Mouse (Mus musculus): Measurements from ENCODE around the gene Tmem247.
A peak's percentile ranks its signal among the peaks of the same experiment; 100 is the strongest.

The Tmem247 gene

GRCm38 (mm10) chr17:86917048-86917447, at the start of gene Tmem247:
Gene Tmem247, plus strand, starts transcription at chr17:86917348.
- no peak for DNase-seq (ENCODE audit: low read depth, low spot score)

- DNase-seq (ENCODE audit: low read depth, low spot score): no peak
These were observed 46.6 kb upstream of the Tmem247 start for GRCm38 (mm10) chr17:86870586-86870985.

GRCm38 (mm10) chr17:86872643-86873042, 44.5 kb upstream of the Tmem247 start:
- no peak for DNase-seq (ENCODE audit: low read depth, low spot score)

- DNase-seq (ENCODE audit: low read depth, low spot score): no peak
These were observed 40.2 kb upstream of the Tmem247 start for GRCm38 (mm10) chr17:86876940-86877339.

GRCm38 (mm10) chr17:86877747-86878146, 39.4 kb upstream of the Tmem247 start:
- DNase-seq (ENCODE audit: low read depth, low spot score): no peak

GRCm38 (mm10) chr17:86880056-86880455, 37.1 kb upstream of the Tmem247 start:
- DNase-seq (ENCODE audit: low read depth, low spot score): peak; percentile 34

GRCm38 (mm10) chr17:86880461-86881044, 36.6 kb upstream of the Tmem247 start:
- no peak for DNase-seq (ENCODE audit: low read depth, low spot score)

GRCm38 (mm10) chr17:86895191-86895590, 22.0 kb upstream of the Tmem247 start:
- DNase-seq (ENCODE audit: low read depth, low spot score): no peak

- DNase-seq (ENCODE audit: low read depth, low spot score): no peak
These were observed 19.5 kb upstream of the Tmem247 start for GRCm38 (mm10) chr17:86897486-86898165.

GRCm38 (mm10) chr17:86899821-86900220, 17.3 kb upstream of the Tmem247 start:
- no peak for DNase-seq (ENCODE audit: low read depth, low spot score)

- DNase-seq (ENCODE audit: low read depth, low spot score): no peak
These were observed 16.6 kb upstream of the Tmem247 start for GRCm38 (mm10) chr17:86900564-86900963.

GRCm38 (mm10) chr17:86902399-86903067, 14.6 kb upstream of the Tmem247 start:
- no peak for DNase-seq (ENCODE audit: low read depth, low spot score)

GRCm38 (mm10) chr17:86903596-86903995, 13.6 kb upstream of the Tmem247 start:
- no peak for DNase-seq (ENCODE audit: low read depth, low spot score)

GRCm38 (mm10) chr17:86904206-86904605, 12.9 kb upstream of the Tmem247 start:
- no peak for DNase-seq (ENCODE audit: low read depth, low spot score)

GRCm38 (mm10) chr17:86905297-86906135, 11.6 kb upstream of the Tmem247 start:
- DNase-seq (ENCODE audit: low read depth, low spot score): peak; percentile 51

- peak; percentile 76 for DNase-seq (ENCODE audit: low read depth, low spot score)
These were observed 11.0 kb upstream of the Tmem247 start for GRCm38 (mm10) chr17:86906136-86906461.

- DNase-seq (ENCODE audit: low read depth, low spot score): peak; percentile 51
These were observed 10.5 kb upstream of the Tmem247 start for GRCm38 (mm10) chr17:86906601-86907000.

GRCm38 (mm10) chr17:86907092-86907491, 10.1 kb upstream of the Tmem247 start:
- DNase-seq (ENCODE audit: low read depth, low spot score): no peak

GRCm38 (mm10) chr17:86908316-86908715, 8.8 kb upstream of the Tmem247 start:
- DNase-seq (ENCODE audit: low read depth, low spot score): no peak

GRCm38 (mm10) chr17:86909733-86910495, 7.2 kb upstream of the Tmem247 start:
- DNase-seq (ENCODE audit: low read depth, low spot score): peak; percentile 41

- DNase-seq (ENCODE audit: low read depth, low spot score): no peak
These were observed 5.9 kb upstream of the Tmem247 start for GRCm38 (mm10) chr17:86911261-86911660.
